27 mouse cellular contexts compared by ENCODE assay signal in genomic region chrX:142760415-142760814, GRCm38 (mm10).
"Had no signal": no experiment of that assay in that cellular context is flagged by ENCODE, and none has a peak within 500 bp of the region (broad histone marks: within the 10 kb centered on the region; RNA-seq: fewer than 3 reads in every experiment).

No protein-coding gene starts in this region.

- H3K27me3 ChIP-seq: heart, embryonic 12.5 days; liver, embryonic 13.5 days; liver, embryonic 15.5 days had no signal

- H3K27ac ChIP-seq: gastrocnemius, adult 2 months; heart, embryonic 10.5 days; hindbrain, embryonic 10.5 days; hindbrain, embryonic 12.5 days; hindbrain, embryonic 14.5 days; layer of hippocampus, adult 2 months; left cerebral cortex, adult 2 months; limb, embryonic 10.5 days; limb, embryonic 12.5 days; liver, embryonic 13.5 days; liver, embryonic 15.5 days had no signal

- H3K36me3 ChIP-seq: hindbrain, embryonic 12.5 days had no signal

- ATAC-seq: hindbrain, embryonic 16.5 days; inflammation-experienced regulatory T-cells, adult 6 months; liver, postnatal 0 days had no signal

- H3K4me2 ChIP-seq: heart, embryonic 12.5 days; hindbrain, embryonic 12.5 days; hindbrain, embryonic 14.5 days; limb, embryonic 12.5 days; liver, embryonic 11.5 days; liver, embryonic 13.5 days; liver, embryonic 15.5 days had no signal

- H3K4me3 ChIP-seq: gastrocnemius, adult 2 months; heart, embryonic 10.5 days; heart, embryonic 12.5 days; hindbrain, embryonic 10.5 days; hindbrain, embryonic 12.5 days; layer of hippocampus, adult 2 months; left cerebral cortex, adult 2 months; limb, embryonic 10.5 days; limb, embryonic 12.5 days; liver, embryonic 13.5 days; liver, embryonic 15.5 days had no signal

- H3K4me1 ChIP-seq: heart, embryonic 10.5 days; hindbrain, embryonic 10.5 days; hindbrain, embryonic 12.5 days; limb, embryonic 10.5 days; limb, embryonic 12.5 days; liver, embryonic 13.5 days; liver, embryonic 15.5 days had no signal

- DNase-seq: gastrocnemius, adult 2 months; gastrocnemius, postnatal 10 days; gastrocnemius, postnatal 25 days; heart, adult 18-20 months; heart, postnatal 10 days; heart, postnatal 4 days; kidney, adult 18-20 months; kidney, adult 8-10 months; kidney, postnatal 10 days; kidney, postnatal 25 days; kidney, postnatal 4 days; liver; liver, embryonic 13.5 days; liver, postnatal 0 days had no signal

- H3K9me3 ChIP-seq: heart, embryonic 10.5 days; heart, embryonic 12.5 days; hindbrain, embryonic 10.5 days; hindbrain, embryonic 12.5 days; limb, embryonic 10.5 days; limb, embryonic 12.5 days; liver, embryonic 13.5 days; liver, embryonic 15.5 days had no signal

- H3K9ac ChIP-seq: heart, embryonic 12.5 days; hindbrain, embryonic 12.5 days; hindbrain, embryonic 14.5 days; limb, embryonic 12.5 days; liver, embryonic 13.5 days; liver, embryonic 15.5 days; liver, postnatal 0 days had no signal
